Mouse (Mus musculus): ENCODE results near the gene Spen.
"Not testable (repeated sequence)": the region's sequence is repeated elsewhere in the genome, so short reads cannot be mapped to it uniquely, and the experiment has no call there.

The Spen gene

DNA sequence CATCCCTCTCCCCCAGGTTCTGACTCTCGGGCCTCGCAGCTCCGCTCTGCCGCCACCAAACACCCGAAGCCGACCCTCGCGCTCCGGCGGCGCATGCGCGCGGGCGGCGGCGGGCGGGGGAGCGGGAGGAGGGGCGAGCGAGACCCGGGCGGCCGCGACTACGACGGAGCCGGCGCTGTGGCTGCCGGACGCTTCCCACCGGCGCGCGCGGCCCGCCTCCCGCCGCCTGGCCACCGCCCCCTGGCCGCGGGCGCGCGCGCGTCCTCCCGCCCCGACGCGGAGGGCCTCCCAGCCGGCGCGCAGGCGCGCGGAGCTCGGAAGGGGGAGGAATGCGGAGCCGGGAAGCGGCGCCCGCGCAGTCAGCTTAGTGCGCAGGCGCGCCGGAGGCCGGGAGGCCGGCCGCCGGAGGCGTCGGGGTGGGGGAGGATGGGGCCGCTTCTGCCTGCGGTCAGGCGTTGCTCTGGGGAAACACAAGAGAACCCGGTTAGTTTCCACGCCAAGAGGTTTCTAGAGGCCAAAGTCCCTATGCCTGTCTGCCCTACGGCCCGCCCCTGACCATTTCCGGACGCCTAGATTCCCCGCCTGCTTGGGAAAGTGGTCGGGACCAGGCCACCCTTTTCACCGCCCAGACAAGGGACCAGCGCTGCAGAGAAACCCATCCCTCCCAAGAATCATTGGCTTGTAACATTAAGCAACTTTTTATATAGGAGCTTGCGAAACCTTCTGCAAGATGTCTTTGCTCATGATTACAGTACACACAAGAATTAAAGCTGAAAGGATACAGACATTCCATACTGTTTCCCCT, at the start of gene Spen:
Gene Spen (minus strand): TSS at position 190 of the 805 bp plus-strand sequence.
- peak; percentile 88 for DNase-seq (ENCODE audit: low read depth, low spot score)

DNA sequence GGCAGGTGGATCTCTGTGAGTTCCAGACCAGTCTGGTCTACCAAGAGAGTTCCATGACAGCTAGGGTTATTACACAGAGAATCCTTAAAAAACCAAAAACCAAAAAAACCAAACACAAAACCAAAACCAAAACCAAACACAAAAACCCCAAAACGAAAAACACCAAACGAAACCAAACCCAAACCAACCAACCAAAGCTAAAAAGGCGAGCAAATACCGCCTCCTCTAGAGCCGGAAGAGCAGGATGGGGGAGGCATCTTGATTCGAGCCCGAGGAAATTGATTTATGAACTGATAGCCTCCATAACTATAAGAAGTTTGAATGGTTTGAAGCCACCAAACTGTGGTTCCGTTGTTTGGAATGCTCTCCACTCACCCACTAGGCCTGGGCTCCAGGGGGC, 45.5 kb upstream of the Spen start:
- no peak for DNase-seq (ENCODE audit: low read depth, low spot score)

DNA sequence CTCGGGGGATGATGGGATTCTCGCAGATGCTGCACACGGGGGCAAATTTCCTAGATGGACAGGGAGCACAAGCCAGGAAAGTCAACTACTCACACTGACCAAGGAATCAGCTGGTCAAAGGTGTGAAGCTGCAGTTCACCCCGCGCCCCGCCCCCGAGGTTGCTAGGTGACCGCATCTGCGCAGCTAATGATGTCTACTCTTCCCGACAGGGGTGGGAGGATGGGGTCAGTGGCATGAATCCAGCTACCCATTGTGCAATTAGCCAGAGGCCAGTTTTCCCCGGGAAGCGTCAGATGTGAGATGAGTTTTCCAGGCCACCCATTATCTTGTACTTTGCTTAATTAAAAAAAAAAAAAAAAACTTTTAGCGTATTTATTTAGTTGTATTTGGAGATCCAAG, 42.7 kb upstream of the Spen start:
- DNase-seq (ENCODE audit: low read depth, low spot score), result peak; percentile 41

GRCm38 (mm10) chr4:141578833-141579232, 40.4 kb upstream of the Spen start:
- DNase-seq (ENCODE audit: low read depth, low spot score), result no peak

DNA sequence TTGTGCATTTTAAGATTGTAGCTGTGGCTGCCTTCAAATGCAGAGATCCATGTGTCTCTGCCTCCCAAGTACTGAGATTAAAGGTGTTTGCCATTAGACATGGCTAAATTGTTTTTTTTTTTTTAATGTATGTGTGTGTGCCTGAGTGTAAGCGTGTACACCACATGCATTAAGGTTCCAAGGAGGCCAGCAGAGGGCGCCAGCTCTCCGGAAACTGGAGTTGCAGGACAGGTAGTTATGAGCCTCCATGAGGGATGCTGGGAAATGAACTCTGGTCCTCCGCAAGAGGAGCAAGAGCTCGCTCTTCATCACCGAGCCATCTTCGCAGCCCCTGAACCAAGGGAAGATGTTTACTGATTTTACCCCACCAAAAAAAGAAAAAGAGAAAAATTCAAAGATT, 38.5 kb upstream of the Spen start:
- DNase-seq (ENCODE audit: low read depth, low spot score), result peak; percentile 95

DNA sequence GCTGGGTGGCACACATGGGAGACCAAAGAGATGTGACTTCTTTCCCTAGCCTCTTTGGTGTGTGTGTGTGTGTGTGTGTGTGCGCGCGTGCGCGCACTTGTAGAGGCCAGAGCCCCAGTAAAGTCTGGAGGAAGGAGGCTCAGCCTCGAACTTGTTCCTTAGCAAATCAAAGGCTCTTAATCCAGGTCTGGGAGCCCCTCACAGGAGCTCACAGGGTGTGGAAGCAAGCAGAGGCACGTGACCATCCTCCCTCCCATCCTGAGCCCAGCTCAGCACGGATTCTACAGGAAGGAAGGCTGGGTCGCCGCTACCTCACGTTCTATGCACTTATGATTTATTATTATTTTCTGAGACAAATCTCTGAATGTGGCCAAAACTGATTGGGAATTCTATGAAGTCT, 38.0 kb upstream of the Spen start:
- peak; percentile 93 for DNase-seq (ENCODE audit: low read depth, low spot score)

GRCm38 (mm10) chr4:141574789-141575702, 36.6 kb upstream of the Spen start:
- peak; percentile 94 for DNase-seq (ENCODE audit: low read depth, low spot score)

- peak; percentile 91 for DNase-seq (ENCODE audit: low read depth, low spot score)
Observed at GRCm38 (mm10) chr4:141573359-141573966, 35.1 kb upstream of the Spen start.

- peak; percentile 98 for DNase-seq (ENCODE audit: low read depth, low spot score)
Observed at GRCm38 (mm10) chr4:141572668-141573358, 34.4 kb upstream of the Spen start.

DNA sequence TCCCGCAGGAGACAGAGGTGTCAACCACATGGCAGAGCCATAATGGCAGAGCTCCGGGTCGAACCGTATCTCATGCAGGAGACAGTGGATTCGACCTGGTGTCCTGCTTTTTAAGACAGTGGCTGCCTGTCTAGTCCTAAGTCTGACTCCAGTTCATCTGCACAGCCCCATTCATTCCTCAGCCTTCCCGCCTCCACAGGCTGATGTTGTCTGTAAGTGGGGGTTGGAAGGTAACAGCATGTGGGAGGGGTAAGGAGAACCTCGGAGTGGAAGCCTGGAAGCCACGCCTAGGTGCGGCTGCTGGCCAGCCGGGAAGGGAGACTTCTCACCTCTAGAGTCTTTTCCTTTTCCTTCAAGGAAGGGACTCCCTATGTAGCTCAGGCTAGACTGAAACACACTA, 33.5 kb upstream of the Spen start:
- DNase-seq (ENCODE audit: low read depth, low spot score), result peak; percentile 95

- DNase-seq (ENCODE audit: low read depth, low spot score), result peak; percentile 81
Observed at GRCm38 (mm10) chr4:141571337-141571739, 32.9 kb upstream of the Spen start.

GRCm38 (mm10) chr4:141570821-141571220, 32.4 kb upstream of the Spen start:
- peak; percentile 74 for DNase-seq (ENCODE audit: low read depth, low spot score)

GRCm38 (mm10) chr4:141570004-141570403, 31.6 kb upstream of the Spen start:
- DNase-seq (ENCODE audit: low read depth, low spot score), result peak; percentile 100

- DNase-seq (ENCODE audit: low read depth, low spot score), result peak; percentile 85
Observed at GRCm38 (mm10) chr4:141568966-141569365, 30.6 kb upstream of the Spen start.

DNA sequence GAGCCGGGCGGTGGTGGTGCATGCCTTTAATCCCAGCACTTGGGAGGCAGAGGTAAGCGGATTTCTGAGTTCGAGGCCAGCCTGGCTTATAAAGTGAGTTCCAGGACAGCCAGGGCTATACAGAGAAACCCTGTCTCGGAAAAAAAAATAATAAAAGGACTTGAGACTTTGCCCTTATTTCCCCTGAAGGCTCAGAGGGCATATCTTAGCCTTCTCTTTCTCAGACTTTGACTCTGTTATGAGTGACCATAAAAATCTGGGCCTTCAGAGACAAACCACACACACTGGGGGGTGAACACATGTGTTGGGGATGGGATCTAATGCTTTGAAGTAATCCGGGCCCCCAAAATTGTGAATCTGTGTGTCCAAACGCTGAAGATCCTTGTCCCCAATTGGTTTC, 28.8 kb upstream of the Spen start:
- not testable (repeated sequence) for DNase-seq (ENCODE audit: low read depth, low spot score)

GRCm38 (mm10) chr4:141566187-141566586, 27.8 kb upstream of the Spen start:
- DNase-seq (ENCODE audit: low read depth, low spot score), result peak; percentile 92

DNA sequence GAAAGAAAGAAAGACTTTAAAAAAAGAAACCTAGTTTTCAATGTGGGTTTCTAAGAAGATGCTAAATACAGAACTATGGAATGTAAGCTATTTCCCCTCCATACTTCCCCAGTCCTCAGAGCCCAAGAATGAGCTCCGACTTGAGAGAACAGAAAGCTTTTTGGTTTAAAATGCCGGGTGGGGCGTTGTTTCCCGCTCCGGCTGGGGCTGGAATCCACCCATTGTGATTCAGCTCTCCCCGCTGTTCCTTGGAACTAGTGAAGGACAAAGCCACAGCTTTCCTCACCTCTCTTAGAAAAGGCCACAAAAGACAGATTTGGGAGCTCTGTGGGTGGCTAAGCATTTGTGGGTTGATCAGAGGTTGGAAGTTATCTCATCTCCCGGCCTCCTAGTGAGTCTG, 26.9 kb upstream of the Spen start:
- peak; percentile 100 for DNase-seq (ENCODE audit: low read depth, low spot score)

- DNase-seq (ENCODE audit: low read depth, low spot score), result peak; percentile 96
Observed at GRCm38 (mm10) chr4:141564660-141565059, 26.3 kb upstream of the Spen start.

DNA sequence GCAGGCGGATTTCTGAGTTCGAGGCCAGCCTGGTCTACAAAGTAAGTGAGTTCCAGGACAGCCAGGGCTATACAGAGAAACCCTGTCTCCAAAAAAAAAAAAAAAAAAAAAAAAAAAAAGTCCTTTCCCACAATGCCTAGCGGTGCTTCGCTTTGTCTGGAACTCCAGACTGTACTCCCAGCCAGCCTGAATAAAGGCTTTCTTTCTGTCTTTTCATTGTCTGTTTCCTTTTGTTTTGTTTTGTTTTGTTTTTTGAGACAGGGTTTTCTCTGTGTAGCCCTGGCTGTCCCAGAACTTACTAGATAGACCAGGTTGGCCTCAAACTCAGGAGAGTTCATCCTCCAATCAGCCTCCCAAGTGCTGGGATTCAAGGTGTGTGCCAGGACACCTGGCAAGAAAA, 25.8 kb upstream of the Spen start:
- DNase-seq (ENCODE audit: low read depth, low spot score), result peak; percentile 92

- peak; percentile 39 for DNase-seq (ENCODE audit: low read depth, low spot score)
Observed at GRCm38 (mm10) chr4:141562281-141562680, 23.9 kb upstream of the Spen start.

DNA sequence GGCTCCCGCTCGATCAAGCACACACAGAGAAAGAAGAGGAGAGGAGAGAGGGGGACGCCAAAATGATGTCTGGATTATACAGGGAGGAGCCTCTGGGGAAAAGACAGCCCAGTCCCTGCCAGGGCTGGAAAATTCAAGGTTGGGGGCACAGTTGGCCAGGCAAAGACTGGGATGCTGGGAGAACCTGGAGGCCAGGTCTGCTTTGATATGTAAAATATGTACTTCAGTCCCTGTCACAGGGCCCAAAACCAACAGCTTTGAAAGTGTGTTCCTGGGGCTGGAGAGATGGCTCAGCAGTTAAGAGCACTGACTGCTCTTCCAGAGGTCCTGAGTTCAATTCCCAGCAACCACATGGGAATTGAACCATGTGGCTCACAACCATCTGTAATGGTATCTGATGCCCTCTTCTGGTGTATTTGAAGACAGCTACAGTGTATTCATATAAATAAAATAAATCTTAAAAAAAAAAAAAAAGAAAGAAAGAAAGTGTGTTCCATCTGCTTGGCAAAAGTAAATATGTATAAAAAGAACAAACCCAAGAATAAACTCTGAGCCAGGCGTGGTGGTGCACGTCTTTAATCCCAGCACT, 23.0 kb upstream of the Spen start:
- peak; percentile 52 for DNase-seq (ENCODE audit: low read depth, low spot score)

All from R1 (cell line).